Mouse (Mus musculus) neural tube, embryonic 12.5 days (tissue): ENCODE results near the gene Spata32. TPM values are rescaled to one million over a fixed set of nuclear protein-coding genes. Genes with fewer than 3 reads are reported as not detected.

Experiments used
- ATAC-seq: fragments of 200-750 bp; cut with Nextera tagmentation; 2 replicates; pipeline ENCODE4 v1.8.0; 2017; ENCODE audit warnings: low read depth, mild to moderate bottlenecking, moderate TSS enrichment, moderate library complexity; ENCODE audit not compliant: low FRiP score
- H3K27ac ChIP-seq: fragments of 300-500 bp; sonication (generic); 2 replicates; pipeline ENCODE4 v1.5.1; 2016
- H3K27me3 ChIP-seq: fragments of 300-500 bp; sonication (generic); replicated peaks from 2 replicates; pipeline ENCODE4 v1.6.1; 2016; ENCODE audit warnings: mild to moderate bottlenecking
- H3K36me3 ChIP-seq: fragments of 300-500 bp; sonication (generic); 2 replicates; pipeline ENCODE4 v1.6.1; 2016; ENCODE audit warnings: mild to moderate bottlenecking
- H3K4me1 ChIP-seq: fragments of 300-500 bp; sonication (generic); 2 replicates; pipeline ENCODE4 v1.6.1; 2016
- H3K4me2 ChIP-seq: fragments of 300-500 bp; sonication (generic); replicated peaks from 2 replicates; pipeline ENCODE4 v1.6.1; 2016; ENCODE audit warnings: mild to moderate bottlenecking
- H3K4me3 ChIP-seq: fragments of 300-500 bp; sonication (generic); 2 replicates; pipeline ENCODE4 v1.5.1; 2016
- H3K9ac ChIP-seq: fragments of 300-500 bp; sonication (generic); 2 replicates; pipeline ENCODE4 v1.6.1; 2016; ENCODE audit warnings: mild to moderate bottlenecking
- H3K9me3 ChIP-seq: fragments of 300-500 bp; sonication (generic); 2 replicates; pipeline ENCODE4 v1.6.1; 2016; ENCODE audit warnings: mild to moderate bottlenecking
- WGBS: fragments of 180-500 bp; shearing (Covaris S2); methylation state at CpG from one replicate; pipeline ENCODE4 v1.1.7; 2016; 5-methylcytosine and 5-hydroxymethylcytosine counted together
- polyA plus RNA-seq: library from polyadenylated mRNA; unstranded; fragments of >200 nt; fragmentation: Nextera tagmentation; extraction: Ambion mirVana; gene quantifications from 2 replicates; pipeline ENCODE4 v1.2.1, GENCODE M21; 2016

Gene Spata32
- polyA plus RNA-seq, 1 experiment from 2014 or later: 0.18 TPM

GRCm38 (mm10) chr11:103219995-103220394, 1.8 kb upstream of the Spata32 start:
- H3K4me1 ChIP-seq: peaks cover 10% of the 10 kb centered on the region
- ATAC-seq: no peak
- H3K9me3 ChIP-seq: no peaks in the 10 kb centered on the region
- H3K27ac ChIP-seq: no peak overlapping the region
- H3K4me2 ChIP-seq: no peak overlapping the region
- H3K4me3 ChIP-seq: no peak overlapping the region
- peaks cover 37% of the 10 kb centered on the region for H3K36me3 ChIP-seq
- H3K9ac ChIP-seq: no peak overlapping the region
- peaks cover 9% of the 10 kb centered on the region for H3K27me3 ChIP-seq
- 88% methylated on average over 4 of the region's 4 CpGs for WGBS

- H3K4me2 ChIP-seq: no peak overlapping the region
- no peak overlapping the region for H3K9ac ChIP-seq
- peaks cover 9% of the 10 kb centered on the region for H3K27me3 ChIP-seq
- no peak overlapping the region for H3K27ac ChIP-seq
- H3K4me3 ChIP-seq: no peak overlapping the region
- ATAC-seq: no peak
- H3K36me3 ChIP-seq: peaks cover 30% of the 10 kb centered on the region
- H3K4me1 ChIP-seq: peaks cover 10% of the 10 kb centered on the region
- WGBS: 93% methylated on average over 5 of the region's 5 CpGs
- no peaks in the 10 kb centered on the region for H3K9me3 ChIP-seq
Measured at GRCm38 (mm10) chr11:103219259-103219658, 1.0 kb upstream of the Spata32 start.

- Histone ChIP-seq H3K9ac (peak overlapping the region; percentile 52), H3K4me3 (peak overlapping the region; percentile 47), H3K36me3 (peaks cover 23% of the 10 kb centered on the region; the same call in 1 of the 2 replicates), H3K9me3 (peaks cover 4% of the 10 kb centered on the region; the same call in 1 of the 2 replicates), H3K27me3 (peaks cover 9% of the 10 kb centered on the region), H3K4me1 (peaks cover 10% of the 10 kb centered on the region), H3K27ac (no peak overlapping the region), H3K4me2 (peak overlapping the region; percentile 93)
- WGBS: 25% methylated on average over 6 of the region's 6 CpGs
- ATAC-seq: peak; percentile 37; the same call in 1 of the 2 replicates
Measured at GRCm38 (mm10) chr11:103218517-103218901, 277 bp upstream of the Spata32 start.

GRCm38 (mm10) chr11:103215355-103215754, 2.9 kb downstream of the Spata32 start:
- H3K4me3 ChIP-seq: no peak overlapping the region
- H3K36me3 ChIP-seq: peaks cover 5% of the 10 kb centered on the region; the same call in 1 of the 2 replicates
- H3K27me3 ChIP-seq: peaks cover 11% of the 10 kb centered on the region
- no peak overlapping the region for H3K4me2 ChIP-seq
- H3K9ac ChIP-seq: no peak overlapping the region
- H3K4me1 ChIP-seq: peaks cover 10% of the 10 kb centered on the region
- ATAC-seq: no peak
- peaks cover 4% of the 10 kb centered on the region; the same call in 1 of the 2 replicates for H3K9me3 ChIP-seq
- 81% methylated on average over 1 of the region's 1 CpGs for WGBS
- no peak overlapping the region for H3K27ac ChIP-seq

- no peak overlapping the region for H3K4me3 ChIP-seq
- 80% methylated on average over 5 of the region's 5 CpGs for WGBS
- no peaks in the 10 kb centered on the region for H3K36me3 ChIP-seq
- H3K27me3 ChIP-seq: peaks cover 13% of the 10 kb centered on the region
- peaks cover 4% of the 10 kb centered on the region; the same call in 1 of the 2 replicates for H3K9me3 ChIP-seq
- H3K9ac ChIP-seq: no peak overlapping the region
- no peak for ATAC-seq
- H3K27ac ChIP-seq: no peak overlapping the region
- H3K4me1 ChIP-seq: peaks cover 10% of the 10 kb centered on the region
- no peak overlapping the region for H3K4me2 ChIP-seq
Measured at GRCm38 (mm10) chr11:103213712-103214111, 4.5 kb downstream of the Spata32 start.

- ATAC-seq: no peak
- no peaks in the 10 kb centered on the region for H3K36me3 ChIP-seq
- H3K27ac ChIP-seq: no peak overlapping the region
- H3K4me3 ChIP-seq: no peak overlapping the region
- WGBS: 76% methylated on average over 8 of the region's 8 CpGs
- H3K4me2 ChIP-seq: no peak overlapping the region
- H3K4me1 ChIP-seq: no peaks in the 10 kb centered on the region
- H3K9me3 ChIP-seq: peaks cover 4% of the 10 kb centered on the region; the same call in 1 of the 2 replicates
- no peak overlapping the region for H3K9ac ChIP-seq
- 0 out of 2 replicates have a peak, but pooled peaks cover 4% of the 10 kb centered on the region for H3K27me3 ChIP-seq
Measured at GRCm38 (mm10) chr11:103210291-103210690, 7.9 kb downstream of the Spata32 start.

- Histone ChIP-seq H3K4me2 (no peak within 1 kb of the TSS), H3K36me3 (no peaks in the 10 kb centered on the region), H3K27ac (no peak within 1 kb of the TSS), H3K9me3 (no peaks in the 10 kb centered on the region), H3K4me3 (no peak within 1 kb of the TSS), H3K4me1 (no peaks in the 10 kb centered on the region), H3K9ac (no peak within 1 kb of the TSS), H3K27me3 (0 out of 2 replicates have a peak, but pooled peaks cover 4% of the 10 kb centered on the region)
- WGBS: 88% methylated on average over 3 of the region's 3 CpGs
- ATAC-seq: no peak
Measured at GRCm38 (mm10) chr11:103208458-103208857, 9.8 kb downstream of the Spata32 start, which contains the start of gene 1700023F06Rik. TSS of gene 1700023F06Rik (minus strand) at chr11:103208558.

- no peaks in the 10 kb centered on the region for H3K9me3 ChIP-seq
- 88% methylated on average over 6 of the region's 6 CpGs for WGBS
- no peak overlapping the region for H3K4me2 ChIP-seq
- H3K36me3 ChIP-seq: no peaks in the 10 kb centered on the region
- ATAC-seq: no peak
- peaks cover 16% of the 10 kb centered on the region for H3K27me3 ChIP-seq
- H3K9ac ChIP-seq: no peak overlapping the region
- H3K4me3 ChIP-seq: no peak overlapping the region
- no peak overlapping the region for H3K27ac ChIP-seq
- H3K4me1 ChIP-seq: no peaks in the 10 kb centered on the region
Measured at GRCm38 (mm10) chr11:103206203-103206602, 12.0 kb downstream of the Spata32 start.

- H3K4me2 ChIP-seq: no peak overlapping the region
- H3K4me3 ChIP-seq: no peak overlapping the region
- no peak for ATAC-seq
- H3K36me3 ChIP-seq: no peaks in the 10 kb centered on the region
- H3K27ac ChIP-seq: no peak overlapping the region
- no peaks in the 10 kb centered on the region for H3K9me3 ChIP-seq
- peaks cover 50% of the 10 kb centered on the region for H3K27me3 ChIP-seq
- H3K4me1 ChIP-seq: peaks cover 11% of the 10 kb centered on the region
- H3K9ac ChIP-seq: no peak overlapping the region
Measured at GRCm38 (mm10) chr11:103202376-103202775, 15.9 kb downstream of the Spata32 start.

GRCm38 (mm10) chr11:103201664-103202063, 16.6 kb downstream of the Spata32 start:
- no peak overlapping the region for H3K9ac ChIP-seq
- no peak overlapping the region for H3K4me3 ChIP-seq
- no peaks in the 10 kb centered on the region for H3K36me3 ChIP-seq
- no peak for ATAC-seq
- H3K4me2 ChIP-seq: no peak overlapping the region
- WGBS: 34% methylated on average over 6 of the region's 6 CpGs
- H3K27ac ChIP-seq: no peak overlapping the region
- peaks cover 11% of the 10 kb centered on the region for H3K4me1 ChIP-seq
- no peaks in the 10 kb centered on the region for H3K9me3 ChIP-seq
- H3K27me3 ChIP-seq: peaks cover 57% of the 10 kb centered on the region

- Histone ChIP-seq H3K9ac (peak overlapping the region; percentile 49), H3K27me3 (peaks cover 83% of the 10 kb centered on the region), H3K36me3 (no peaks in the 10 kb centered on the region), H3K27ac (no peak overlapping the region), H3K4me2 (peak overlapping the region; percentile 70), H3K4me1 (peaks cover 11% of the 10 kb centered on the region), H3K9me3 (no peaks in the 10 kb centered on the region), H3K4me3 (peak overlapping the region; percentile 40)
- 0 out of 2 replicates have a peak, but pooled peaks have one; percentile 29 for ATAC-seq
- WGBS: 1% methylated on average over 53 of the region's 59 CpGs
Measured at GRCm38 (mm10) chr11:103198911-103199803, 19.1 kb downstream of the Spata32 start.

GRCm38 (mm10) chr11:103198339-103198738, 19.9 kb downstream of the Spata32 start:
- peaks cover 13% of the 10 kb centered on the region for H3K4me1 ChIP-seq
- H3K27me3 ChIP-seq: peaks cover 91% of the 10 kb centered on the region
- 0 out of 2 replicates have a peak overlapping the region, but pooled peaks have one; percentile 9 for H3K4me3 ChIP-seq
- no peaks in the 10 kb centered on the region for H3K9me3 ChIP-seq
- 4% methylated on average over 16 of the region's 16 CpGs for WGBS
- ATAC-seq: no peak
- H3K9ac ChIP-seq: no peak overlapping the region
- no peaks in the 10 kb centered on the region for H3K36me3 ChIP-seq
- no peak overlapping the region for H3K27ac ChIP-seq
- H3K4me2 ChIP-seq: peak overlapping the region; percentile 70; the same call in 1 of the 2 replicates
